ENCODE assay signal across 22 mouse cellular contexts in the genomic region with DNA sequence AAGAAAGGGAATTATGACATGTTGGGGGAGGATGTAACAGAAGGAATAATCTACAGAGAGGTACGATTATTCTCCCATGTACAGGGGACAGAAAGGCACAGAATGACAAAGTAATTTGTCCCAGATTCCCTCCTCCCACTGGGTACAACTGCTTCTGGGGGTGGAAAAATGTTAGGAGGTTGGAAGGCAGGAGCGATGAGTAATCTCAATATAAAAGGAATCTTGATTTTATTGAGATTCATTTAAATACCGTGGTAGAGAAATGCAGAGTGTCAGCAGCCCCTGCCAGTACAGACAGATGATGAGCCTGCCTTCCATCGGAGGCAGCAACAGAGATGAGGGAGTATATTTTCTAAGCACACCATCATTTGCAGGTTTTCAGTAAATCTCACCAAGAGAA.
A peak's percentile ranks its signal among the peaks of the same experiment; 100 is the strongest.
DNase-seq lines count a peak whose midpoint lies in the region; ATAC-seq and TF ChIP-seq lines count a peak whose summit lies in the region.
"Had no signal": no experiment of that assay in that cellular context is flagged by ENCODE, and none has a peak within 500 bp of the region (broad histone marks: within the 10 kb centered on the region; RNA-seq: fewer than 3 reads in every experiment).

No protein-coding gene starts in this region.

- peak overlapping the region; percentile 73 for H3K27ac ChIP-seq in left cerebral cortex, adult 2 months
- no peak overlapping the region for H3K27ac ChIP-seq in midbrain, postnatal 0 days (ENCODE audit: low read depth, low read length)
- no peak overlapping the region for H3K27ac ChIP-seq in intestine, embryonic 16.5 days (ENCODE audit: low read length)
- no peak overlapping the region for H3K27ac ChIP-seq in heart, embryonic 10.5 days
- H3K27ac ChIP-seq: embryonic facial prominence, embryonic 10.5 days; hindbrain, embryonic 14.5 days; intestine, embryonic 15.5 days; limb, embryonic 12.5 days; liver, embryonic 12.5 days; macrophage; midbrain, embryonic 10.5 days had no signal

- no peaks in the 10 kb centered on the region for H3K36me3 ChIP-seq in midbrain, postnatal 0 days (ENCODE audit: insufficient read depth, low read length)
- H3K36me3 ChIP-seq in intestine, embryonic 16.5 days (ENCODE audit: control insufficient read depth, insufficient read depth, low read length) = no peaks in the 10 kb centered on the region
- H3K36me3 ChIP-seq in heart, embryonic 10.5 days = no peaks in the 10 kb centered on the region
- H3K36me3 ChIP-seq: embryonic facial prominence, embryonic 10.5 days; heart, embryonic 12.5 days; intestine, embryonic 15.5 days; limb, embryonic 12.5 days; liver, embryonic 12.5 days; midbrain, embryonic 10.5 days had no signal

- intact Hi-C loops in left cerebral cortex, postnatal 4 days (cut with DNase I) = no loop called here
- intact Hi-C loops in left cerebral cortex, adult 2 months (cut with DNase I) = loop anchor here (2.0 to 10.0 kb wide), 5 partner anchors 91 to 433 kb away; no protein-coding TSS in a partner anchor

- no peaks in the 10 kb centered on the region for H3K9me3 ChIP-seq in midbrain, postnatal 0 days (ENCODE audit: low read length)
- H3K9me3 ChIP-seq in intestine, embryonic 16.5 days (ENCODE audit: control insufficient read depth, low read length) = no peaks in the 10 kb centered on the region
- H3K9me3 ChIP-seq in heart, embryonic 10.5 days = no peaks in the 10 kb centered on the region
- H3K9me3 ChIP-seq: embryonic facial prominence, embryonic 10.5 days; heart, embryonic 12.5 days; intestine, embryonic 15.5 days; limb, embryonic 12.5 days; liver, embryonic 12.5 days; midbrain, embryonic 10.5 days had no signal

- H3K9ac ChIP-seq in midbrain, postnatal 0 days (replicated peaks; ENCODE audit: low read length, poor library complexity, severe bottlenecking) = no peak overlapping the region
- no peak overlapping the region for H3K9ac ChIP-seq in intestine, embryonic 16.5 days (ENCODE audit: low read depth, low read length)
- H3K9ac ChIP-seq: heart, embryonic 12.5 days; hindbrain, embryonic 14.5 days; intestine, embryonic 15.5 days; limb, embryonic 12.5 days; liver, embryonic 12.5 days; lung, embryonic 14.5 days had no signal

- no peaks in the 10 kb centered on the region for H3K4me1 ChIP-seq in midbrain, postnatal 0 days (ENCODE audit: insufficient read depth, low read length)
- H3K4me1 ChIP-seq in intestine, embryonic 16.5 days (ENCODE audit: control insufficient read depth, insufficient read depth, low read length) = no peaks in the 10 kb centered on the region
- no peaks in the 10 kb centered on the region for H3K4me1 ChIP-seq in heart, embryonic 10.5 days
- H3K4me1 ChIP-seq: embryonic facial prominence, embryonic 10.5 days; heart, embryonic 12.5 days; intestine, embryonic 15.5 days; limb, embryonic 12.5 days; liver, embryonic 12.5 days; midbrain, embryonic 10.5 days had no signal

- ATAC-seq in midbrain, postnatal 0 days (ENCODE audit: low FRiP score) = no peak
- no peak for ATAC-seq in intestine, embryonic 16.5 days
- ATAC-seq: intestine, embryonic 15.5 days; liver, embryonic 12.5 days had no signal

- H3K4me3 ChIP-seq in left cerebral cortex, adult 2 months = no peak overlapping the region
- H3K4me3 ChIP-seq in midbrain, postnatal 0 days (ENCODE audit: low read depth, low read length) = no peak overlapping the region
- H3K4me3 ChIP-seq in intestine, embryonic 16.5 days (ENCODE audit: low read length) = no peak overlapping the region
- no peak overlapping the region for H3K4me3 ChIP-seq in heart, embryonic 10.5 days
- H3K4me3 ChIP-seq: embryonic facial prominence, embryonic 10.5 days; heart, embryonic 12.5 days; intestine, embryonic 15.5 days; limb, embryonic 12.5 days; liver, embryonic 12.5 days; midbrain, embryonic 10.5 days had no signal

- H3K4me2 ChIP-seq in midbrain, postnatal 0 days (ENCODE audit: low read depth, low read length, poor library complexity, severe bottlenecking) = no peak overlapping the region
- no peak overlapping the region for H3K4me2 ChIP-seq in intestine, embryonic 16.5 days (ENCODE audit: low read depth, low read length)
- H3K4me2 ChIP-seq: heart, embryonic 12.5 days; hindbrain, embryonic 14.5 days; intestine, embryonic 15.5 days; limb, embryonic 12.5 days; liver, embryonic 12.5 days; lung, embryonic 14.5 days had no signal

- DNase-seq in left cerebral cortex, adult 11 months (ENCODE audit: low spot score) = peak; percentile 62
- no peak for DNase-seq in left cerebral cortex, postnatal 4 days
- DNase-seq in frontal cortex, postnatal 36 days (ENCODE audit: low spot score in 2 of 2) = peak; percentile 61 to 66
- peak; percentile 25 to 45 for DNase-seq in left cerebral cortex, adult 2 months (ENCODE audit: extremely low spot score in 1 of 2, low spot score in 2 of 2)
- DNase-seq in right cerebral cortex, postnatal 25 days = peak; percentile 55
- DNase-seq in midbrain, postnatal 0 days (ENCODE audit: low spot score) = no peak
- no peak for DNase-seq in heart, embryonic 10.5 days (ENCODE audit: low spot score)
- DNase-seq: B cell, adult 2 months; cerebellum, adult 8-10 months; heart, postnatal 14 days; kidney, postnatal 4 days; thymus, postnatal 25 days had no signal

- WGBS in midbrain, postnatal 0 days = 78% methylated on average over 4 of the region's 4 CpGs
- 82% methylated on average over 4 of the region's 4 CpGs for WGBS in intestine, embryonic 16.5 days
- WGBS in heart, embryonic 10.5 days = 81% methylated on average over 4 of the region's 4 CpGs

- no peaks in the 10 kb centered on the region; the same call in 1 of the 2 replicates for H3K27me3 ChIP-seq in midbrain, postnatal 0 days (ENCODE audit: insufficient read depth, low read length)
- no peaks in the 10 kb centered on the region for H3K27me3 ChIP-seq in intestine, embryonic 16.5 days (replicated peaks; ENCODE audit: control insufficient read depth, insufficient read depth, low read length)
- no peaks in the 10 kb centered on the region for H3K27me3 ChIP-seq in heart, embryonic 10.5 days (ENCODE audit: insufficient read depth, poor library complexity, severe bottlenecking)
- H3K27me3 ChIP-seq: heart, embryonic 12.5 days; intestine, embryonic 15.5 days; limb, embryonic 12.5 days; liver, embryonic 12.5 days had no signal

- TF ChIP-seq CTCF in left cerebral cortex, adult 2 months (IDR thresholded peaks at IDR 0.05) = no peak; the same call in 1 of the 2 replicates
- TF ChIP-seq CTCF in midbrain, postnatal 0 days (IDR thresholded peaks at IDR 0.05) = no peak

Comparison
In these comparisons a context has a peak if more than half of its experiments do, and no peak if none do; other contexts are left out.
1. DNase-seq: peak in left cerebral cortex, adult 11 months (single experiment), frontal cortex, postnatal 36 days (2 of 2), left cerebral cortex, adult 2 months (2 of 2) and right cerebral cortex, postnatal 25 days (single experiment); none in left cerebral cortex, postnatal 4 days (single experiment), midbrain, postnatal 0 days (single experiment) and heart, embryonic 10.5 days (single experiment).